Mouse (Mus musculus): ENCODE measurements at regions not wholly inside any gene's neighbourhood (a gene's known extent, or its start where the extent isn't known, plus 50 kb on each side); places are given as distances from the start of the nearest gene placed in this dataset.

DNA sequence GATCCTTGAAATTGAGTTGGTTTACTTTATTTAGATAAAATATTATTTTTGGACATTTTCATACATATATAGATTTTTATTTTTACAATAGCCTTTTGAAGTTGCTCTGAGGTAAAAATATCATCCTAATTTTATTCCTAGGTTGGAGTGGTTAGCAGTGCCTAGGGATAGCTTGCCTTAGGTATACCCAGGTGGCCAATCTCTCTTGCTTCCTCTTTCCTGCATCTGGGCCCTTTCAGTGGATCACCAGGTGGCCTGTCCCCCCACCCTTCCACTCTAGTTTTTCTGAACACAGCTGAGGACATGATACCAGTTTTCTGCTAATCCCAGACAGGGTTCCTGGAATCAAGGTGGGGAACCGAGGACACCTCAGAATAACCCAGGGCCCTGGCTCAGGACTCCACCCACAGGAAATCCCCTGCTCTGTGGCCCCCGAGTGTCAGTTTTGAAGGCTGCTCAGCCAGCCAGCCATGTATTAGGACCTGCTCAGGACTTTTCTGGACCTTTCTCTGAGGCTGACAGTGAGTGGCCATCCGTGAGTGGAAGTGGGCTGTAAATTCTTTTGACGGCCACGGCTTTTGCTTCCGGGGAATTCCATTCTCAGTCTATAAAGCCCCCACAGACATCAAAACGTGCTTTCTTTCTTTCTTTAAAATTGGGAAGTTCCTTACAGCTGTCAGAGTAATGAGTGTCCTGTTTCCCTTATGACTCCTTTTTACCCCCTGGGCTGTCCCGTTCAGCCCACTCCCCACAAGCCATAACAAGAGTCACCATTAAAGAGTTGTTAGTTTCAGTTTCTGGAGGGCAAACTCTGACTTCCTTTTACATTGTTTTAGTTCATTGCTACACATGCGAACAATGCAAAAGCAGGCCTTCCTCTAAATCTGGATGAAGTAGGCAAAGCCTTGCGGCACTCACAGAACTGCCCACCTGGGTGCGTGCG lies 87.8 kb upstream of the Ccnd2 start:
- 79% methylated on average over 12 of the region's 12 CpGs for WGBS
- TF ChIP-seq CTCF (IDR thresholded peaks at IDR 0.05; ENCODE audit: insufficient read depth, low read depth, low read length) (no peak), POLR2A (IDR thresholded peaks at IDR 0.05; ENCODE audit: insufficient read depth, low read depth, low read length) (no peak)
- Histone ChIP-seq H3K4me1 (ENCODE audit: control insufficient read depth, insufficient read depth, low read length) (no peaks in the 10 kb centered on the region), H3K27ac (ENCODE audit: insufficient read depth, low read depth, low read length) (no peak overlapping the region), H3K4me3 (ENCODE audit: insufficient read depth, low read depth, low read length) (no peak overlapping the region)

DNA sequence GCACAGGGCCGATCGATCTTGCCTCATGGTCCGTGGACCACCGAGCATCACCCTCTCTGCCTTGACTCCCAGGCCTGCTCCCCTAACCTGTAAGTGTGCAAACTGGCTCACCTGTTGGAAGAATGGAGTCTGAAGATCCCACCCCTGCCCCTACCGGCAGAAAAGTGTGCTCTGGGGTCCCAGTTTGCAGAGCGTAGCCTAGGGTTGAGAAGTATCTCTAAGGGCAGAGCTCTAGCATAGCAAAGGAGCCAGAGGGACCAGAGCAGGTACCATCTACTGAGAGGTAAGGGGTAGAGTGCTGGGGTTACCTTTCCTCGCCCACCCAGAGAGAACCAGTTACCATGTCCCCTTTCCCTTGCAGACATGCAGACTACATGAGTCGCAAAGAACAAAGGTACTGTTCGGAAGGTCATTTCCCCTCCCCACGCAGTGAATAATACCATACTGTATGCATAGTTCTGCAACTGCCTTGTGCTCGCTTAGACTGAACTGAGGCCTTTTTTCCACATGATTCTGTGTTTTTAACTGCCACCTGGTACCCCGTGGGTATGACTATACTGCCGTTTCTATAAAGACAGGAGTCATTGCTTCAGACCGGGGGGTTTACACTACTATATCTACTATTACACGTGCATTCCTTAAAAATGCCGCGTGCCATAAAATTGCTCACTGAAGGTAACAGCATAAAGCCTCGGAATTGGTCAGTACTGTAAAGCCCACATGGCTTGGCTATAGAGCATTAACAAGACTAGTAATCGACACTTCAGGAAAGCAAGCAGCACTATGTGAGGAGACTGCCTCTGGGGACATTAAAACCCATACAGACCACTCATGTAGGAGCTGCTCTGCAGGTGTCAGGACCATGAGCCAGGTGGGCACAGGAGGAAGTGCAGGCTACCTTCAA lies 88.7 kb upstream of the Ccnd2 start:
- WGBS: 93% methylated on average over 19 of the region's 19 CpGs
- Histone ChIP-seq H3K27ac (ENCODE audit: insufficient read depth, low read depth, low read length) (no peak overlapping the region), H3K4me3 (ENCODE audit: insufficient read depth, low read depth, low read length) (no peak overlapping the region), H3K4me1 (ENCODE audit: control insufficient read depth, insufficient read depth, low read length) (no peaks in the 10 kb centered on the region)
- no peak for TF ChIP-seq POLR2A (IDR thresholded peaks at IDR 0.05; ENCODE audit: insufficient read depth, low read depth, low read length)
- TF ChIP-seq CTCF (IDR thresholded peaks at IDR 0.05; ENCODE audit: insufficient read depth, low read depth, low read length): no peak

DNA sequence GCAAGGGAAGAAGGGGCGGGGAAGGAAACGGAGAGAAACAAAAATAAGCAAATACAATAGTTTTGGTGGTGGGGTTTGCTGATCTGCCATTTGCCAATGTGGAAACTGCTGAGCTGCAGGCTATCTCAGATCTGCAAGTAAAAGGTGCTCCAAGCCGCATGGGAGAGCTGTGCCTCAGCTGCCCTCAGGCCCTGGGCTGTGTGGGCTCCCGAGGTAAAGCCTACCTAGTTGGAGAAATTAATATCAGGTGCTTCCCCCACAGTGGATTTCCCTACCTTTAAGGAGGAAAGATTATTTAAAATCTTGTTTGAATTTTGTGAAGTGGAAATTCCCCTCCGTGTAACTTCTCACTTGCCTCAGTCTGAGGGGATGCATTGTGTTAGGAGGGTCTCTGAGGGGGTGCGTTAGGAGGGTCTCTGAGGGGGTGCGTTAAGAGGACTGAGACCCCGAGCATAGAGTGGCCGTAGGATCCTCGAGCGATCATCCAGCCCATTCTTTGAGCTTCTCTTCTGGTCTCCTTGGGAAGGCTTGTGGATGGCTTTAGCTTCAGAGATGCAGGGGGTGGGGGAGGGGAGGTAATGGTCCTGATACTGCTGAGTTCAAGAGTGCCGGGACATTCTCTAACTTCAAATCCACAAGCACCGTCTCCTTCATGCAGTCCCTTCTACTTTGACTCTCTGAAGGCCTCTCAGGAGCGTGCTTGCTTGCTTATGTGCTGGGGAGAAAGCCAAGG lies 89.9 kb upstream of the Ccnd2 start:
- 75% methylated on average over 14 of the region's 14 CpGs for WGBS
- no peak overlapping the region for H3K27ac ChIP-seq (ENCODE audit: insufficient read depth, low read depth, low read length)
- H3K4me1 ChIP-seq (ENCODE audit: control insufficient read depth, insufficient read depth, low read length): no peaks in the 10 kb centered on the region
- no peak overlapping the region for H3K4me3 ChIP-seq (ENCODE audit: insufficient read depth, low read depth, low read length)
- no peak for TF ChIP-seq POLR2A (IDR thresholded peaks at IDR 0.05; ENCODE audit: insufficient read depth, low read depth, low read length)
- TF ChIP-seq CTCF (IDR thresholded peaks at IDR 0.05; ENCODE audit: insufficient read depth, low read depth, low read length): no peak

DNA sequence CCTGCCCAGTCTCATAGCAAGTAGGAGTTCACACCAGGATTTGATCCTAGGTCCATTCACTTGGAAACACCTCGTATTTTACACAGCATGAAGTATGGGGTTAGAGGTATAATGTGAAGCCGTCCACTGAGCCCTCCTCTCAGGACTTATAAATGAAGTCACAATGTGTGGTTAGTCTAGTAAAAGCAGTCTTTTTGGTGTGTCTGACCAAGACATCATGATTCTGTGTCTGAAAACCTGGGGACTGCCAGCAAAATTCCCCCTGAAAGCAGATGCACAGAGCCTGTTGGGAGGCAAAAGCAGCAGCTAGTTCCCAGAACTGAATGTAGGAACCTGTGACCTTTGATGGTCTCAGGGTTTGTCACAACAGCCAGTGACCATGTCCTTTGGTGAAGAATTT lies 91.0 kb upstream of the Ccnd2 start:
- H3K4me3 ChIP-seq (ENCODE audit: insufficient read depth, low read depth, low read length): no peak overlapping the region
- TF ChIP-seq CTCF (IDR thresholded peaks at IDR 0.05; ENCODE audit: insufficient read depth, low read depth, low read length) (no peak), POLR2A (IDR thresholded peaks at IDR 0.05; ENCODE audit: insufficient read depth, low read depth, low read length) (no peak)
- H3K4me1 ChIP-seq (ENCODE audit: control insufficient read depth, insufficient read depth, low read length): no peaks in the 10 kb centered on the region
- 90% methylated on average over 2 of the region's 2 CpGs for WGBS
- H3K27ac ChIP-seq (ENCODE audit: insufficient read depth, low read depth, low read length): no peak overlapping the region

DNA sequence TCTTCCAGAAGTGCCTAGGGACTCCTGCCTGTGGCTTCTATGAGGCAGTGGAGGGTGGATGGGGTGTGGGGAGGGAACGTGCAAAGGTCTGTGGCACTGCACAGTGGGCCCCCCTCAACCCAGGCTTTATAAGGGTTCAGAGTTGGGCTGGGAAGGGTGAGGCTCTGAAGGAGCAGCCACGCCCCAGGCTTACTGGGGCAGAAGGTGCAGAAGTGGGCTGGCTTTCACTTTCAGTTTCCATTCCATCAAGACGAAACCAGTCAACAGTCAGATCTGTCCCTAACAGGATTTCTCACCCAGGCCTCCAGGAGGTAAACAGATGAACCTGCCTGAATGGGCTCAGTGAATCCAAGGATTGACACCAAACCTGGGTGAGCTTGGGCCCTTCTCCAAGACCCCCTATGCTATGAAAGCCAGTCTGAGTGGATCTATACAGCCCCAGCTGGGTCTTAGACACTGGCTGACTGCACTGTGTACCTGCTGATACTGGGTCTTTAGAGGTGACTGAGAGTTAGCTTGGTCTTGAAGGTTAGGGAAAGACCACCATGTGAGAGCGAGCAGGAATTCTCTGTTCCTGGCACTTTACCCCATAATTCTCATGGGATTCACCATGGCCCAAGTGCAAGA lies 93.9 kb upstream of the Ccnd2 start:
- H3K4me3 ChIP-seq (ENCODE audit: insufficient read depth, low read depth, low read length): no peak overlapping the region
- TF ChIP-seq CTCF (IDR thresholded peaks at IDR 0.05; ENCODE audit: insufficient read depth, low read depth, low read length) (no peak), POLR2A (IDR thresholded peaks at IDR 0.05; ENCODE audit: insufficient read depth, low read depth, low read length) (no peak)
- no peaks in the 10 kb centered on the region for H3K4me1 ChIP-seq (ENCODE audit: control insufficient read depth, insufficient read depth, low read length)
- WGBS: 93% methylated on average over 4 of the region's 4 CpGs
- H3K27ac ChIP-seq (ENCODE audit: insufficient read depth, low read depth, low read length): no peak overlapping the region

DNA sequence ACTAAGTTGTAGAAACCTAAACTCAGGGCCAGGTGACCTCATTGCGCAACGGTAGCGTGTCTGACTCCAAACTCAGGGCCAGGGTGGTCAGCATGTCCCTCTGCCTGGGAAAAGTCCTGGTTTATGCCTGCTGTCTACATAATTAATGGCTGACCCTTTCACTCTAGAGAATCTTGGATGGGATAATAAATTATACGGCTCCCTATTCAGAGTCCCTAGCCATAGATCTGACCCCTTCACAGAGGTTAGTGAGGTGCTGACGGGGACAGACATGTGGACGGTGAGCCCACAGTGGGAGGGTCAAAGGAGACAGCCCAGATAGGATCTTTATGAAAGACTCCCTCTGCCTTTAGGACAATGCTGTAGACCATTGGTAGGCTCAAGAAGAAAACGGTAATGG lies 94.7 kb upstream of the Ccnd2 start:
- Histone ChIP-seq H3K4me1 (ENCODE audit: control insufficient read depth, insufficient read depth, low read length) (no peaks in the 10 kb centered on the region), H3K4me3 (ENCODE audit: insufficient read depth, low read depth, low read length) (no peak overlapping the region), H3K27ac (ENCODE audit: insufficient read depth, low read depth, low read length) (no peak overlapping the region)
- TF ChIP-seq POLR2A (IDR thresholded peaks at IDR 0.05; ENCODE audit: insufficient read depth, low read depth, low read length): no peak
- TF ChIP-seq CTCF (IDR thresholded peaks at IDR 0.05; ENCODE audit: insufficient read depth, low read depth, low read length): no peak
- 95% methylated on average over 7 of the region's 7 CpGs for WGBS

DNA sequence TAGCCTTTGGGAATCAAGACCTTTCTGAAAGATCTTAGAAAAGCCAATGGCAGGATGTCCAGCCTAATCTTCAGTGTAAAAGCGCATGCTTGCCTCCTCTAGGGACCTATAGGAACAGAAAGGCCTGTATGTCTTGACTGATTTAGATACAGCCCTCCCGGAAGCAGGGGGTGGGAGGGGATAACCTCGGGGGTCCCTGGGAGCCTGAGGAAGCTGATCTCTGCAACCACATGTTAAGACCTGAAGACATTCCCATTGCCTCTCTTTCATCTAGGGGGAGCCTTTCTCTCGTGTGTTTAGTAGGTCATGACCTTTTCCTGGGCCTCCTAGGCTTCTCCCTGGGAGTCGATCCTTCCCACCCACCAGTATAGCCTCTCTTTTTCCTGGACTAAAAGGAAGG lies 95.3 kb upstream of the Ccnd2 start:
- H3K4me3 ChIP-seq (ENCODE audit: insufficient read depth, low read depth, low read length): no peak overlapping the region
- no peak for TF ChIP-seq CTCF (IDR thresholded peaks at IDR 0.05; ENCODE audit: insufficient read depth, low read depth, low read length)
- TF ChIP-seq POLR2A (IDR thresholded peaks at IDR 0.05; ENCODE audit: insufficient read depth, low read depth, low read length): no peak
- H3K27ac ChIP-seq (ENCODE audit: insufficient read depth, low read depth, low read length): no peak overlapping the region
- H3K4me1 ChIP-seq (ENCODE audit: control insufficient read depth, insufficient read depth, low read length): no peaks in the 10 kb centered on the region
- WGBS: 58% methylated on average over 5 of the region's 5 CpGs

DNA sequence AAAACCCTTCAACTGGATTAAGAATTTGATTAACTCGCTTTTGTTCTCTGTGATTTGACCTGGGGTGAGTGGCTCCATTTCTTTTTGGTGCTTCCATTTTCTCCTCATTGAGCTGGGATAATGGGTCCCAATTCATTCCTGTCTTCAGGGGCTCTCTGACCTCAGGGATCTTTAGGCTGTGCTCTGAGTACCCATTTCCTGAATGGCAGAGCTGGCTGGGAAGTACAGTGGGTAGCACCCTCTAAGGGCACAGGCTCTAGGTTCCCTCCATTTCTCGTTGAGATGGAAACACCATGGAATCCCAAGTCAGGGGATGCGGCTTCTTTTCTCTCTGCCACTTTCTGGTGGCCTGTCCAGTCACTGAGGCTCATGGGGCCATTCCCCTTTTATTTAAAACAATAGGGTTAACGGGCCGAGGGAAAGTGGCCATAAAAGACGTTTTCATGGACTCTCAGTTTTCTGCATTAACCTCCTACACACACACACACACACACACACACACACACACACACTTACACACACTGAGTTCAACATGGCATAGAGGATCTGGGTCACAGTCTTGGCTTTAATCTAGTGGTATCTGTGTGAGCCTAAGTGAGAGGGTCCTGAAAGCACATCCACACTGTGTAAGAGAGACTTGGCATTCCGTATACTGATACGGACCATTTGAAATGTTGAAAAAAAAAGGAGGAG lies 98.3 kb upstream of the Ccnd2 start:
- Histone ChIP-seq H3K4me3 (ENCODE audit: insufficient read depth, low read depth, low read length) (no peak overlapping the region), H3K27ac (ENCODE audit: insufficient read depth, low read depth, low read length) (no peak overlapping the region), H3K4me1 (ENCODE audit: control insufficient read depth, insufficient read depth, low read length) (no peaks in the 10 kb centered on the region)
- WGBS: 49% methylated on average over 8 of the region's 8 CpGs
- TF ChIP-seq POLR2A (IDR thresholded peaks at IDR 0.05; ENCODE audit: insufficient read depth, low read depth, low read length) (no peak), CTCF (IDR thresholded peaks at IDR 0.05; ENCODE audit: insufficient read depth, low read depth, low read length) (no peak)
